Mouse (Mus musculus) left cerebral cortex, adult 9 months (tissue): ENCODE measurements around the gene Tec.

ENCODE experiments used
- DNase-seq, 2 experiments: peaks; one replicate each; pipeline ENCODE4 v3.0.0; 2022; ENCODE audit warnings: low spot score in 2 of 2

Tec gene

GRCm38 (mm10) chr5:72784719-72785118, 83.6 kb downstream of the Tec start:
- no peak for DNase-seq

DNA sequence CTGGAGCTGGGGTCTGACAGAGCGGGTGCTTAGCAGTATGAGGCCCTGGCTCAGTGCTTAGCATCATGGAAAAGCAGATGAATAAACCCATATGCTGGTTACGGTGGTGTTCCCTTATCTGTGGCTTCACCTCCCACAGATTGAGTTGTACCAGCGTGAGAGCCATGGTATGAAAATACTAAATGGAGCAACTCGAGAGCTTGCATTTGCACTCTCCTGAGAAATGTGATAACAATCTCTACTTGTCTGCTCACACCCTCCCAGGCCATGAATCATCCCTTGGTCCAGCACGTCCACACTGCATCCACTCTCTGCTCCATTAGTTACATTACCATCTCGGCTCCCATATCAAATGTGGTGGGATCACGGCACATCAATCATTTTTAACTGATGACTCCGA, 84.3 kb downstream of the Tec start:
- peak in 1 of 2 experiments; percentile 51 for DNase-seq

GRCm38 (mm10) chr5:72783123-72783522, 85.2 kb downstream of the Tec start:
- DNase-seq: no peak

DNA sequence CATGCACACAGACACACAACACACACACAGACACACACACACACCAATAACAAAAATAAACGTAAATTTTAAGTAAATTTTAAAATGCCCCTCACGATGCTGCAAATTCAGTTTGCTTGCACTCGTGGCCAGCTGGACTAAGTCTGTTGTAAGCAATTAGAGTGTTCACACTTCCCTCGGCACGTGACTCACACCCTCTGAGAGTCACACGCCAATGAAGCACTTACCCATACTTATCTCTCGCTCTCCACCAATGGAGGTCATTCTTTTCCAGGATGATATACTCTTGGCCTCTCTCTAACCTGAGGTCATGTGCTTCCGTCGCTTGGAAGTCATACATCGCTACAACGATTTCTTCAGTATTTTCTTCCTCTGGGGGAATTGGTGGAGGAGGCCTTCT, 86.5 kb downstream of the Tec start:
- DNase-seq: no peak

DNA sequence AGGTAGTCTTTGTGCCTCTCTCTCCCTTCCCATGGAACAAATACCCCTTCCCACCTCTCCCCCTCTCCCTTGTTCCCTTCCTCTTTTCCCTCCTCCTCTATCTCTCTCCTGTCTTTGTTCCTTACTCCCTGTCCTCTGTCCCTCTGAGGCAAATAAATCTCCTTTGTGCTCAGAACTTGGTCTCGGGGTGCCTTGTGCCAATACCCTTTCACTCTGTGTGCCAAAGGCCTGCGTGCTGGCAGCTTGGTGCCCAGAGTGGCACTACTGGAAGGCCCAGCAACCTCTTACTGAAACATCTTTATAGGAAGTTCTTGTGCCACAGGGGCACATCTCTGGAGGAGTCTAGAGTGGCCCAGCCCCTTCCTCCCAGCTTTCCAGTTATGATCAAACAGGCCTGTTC, 91.7 kb downstream of the Tec start:
- no peak for DNase-seq

DNA sequence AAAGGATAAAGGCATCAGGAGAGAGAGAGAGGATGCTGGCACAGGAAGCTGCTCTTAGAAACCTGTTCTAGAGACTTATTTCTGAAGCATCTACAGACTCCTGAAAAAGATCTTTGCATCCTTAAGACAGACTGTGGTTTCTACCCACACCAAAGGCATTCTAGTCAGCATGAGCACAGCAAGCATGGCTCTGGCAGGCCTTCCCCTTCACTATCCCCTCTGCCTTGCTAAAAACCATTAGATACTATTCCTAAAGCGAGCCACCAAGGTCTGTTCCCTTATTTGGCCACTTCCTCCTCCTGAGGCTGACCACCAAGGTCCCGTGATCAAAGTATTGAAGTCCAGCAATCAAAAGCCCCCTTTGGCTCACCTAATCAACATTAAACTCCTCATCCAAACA, 92.2 kb downstream of the Tec start:
- DNase-seq: no peak

- no peak for DNase-seq
Measured at GRCm38 (mm10) chr5:72769841-72770240, 98.4 kb downstream of the Tec start.

DNA sequence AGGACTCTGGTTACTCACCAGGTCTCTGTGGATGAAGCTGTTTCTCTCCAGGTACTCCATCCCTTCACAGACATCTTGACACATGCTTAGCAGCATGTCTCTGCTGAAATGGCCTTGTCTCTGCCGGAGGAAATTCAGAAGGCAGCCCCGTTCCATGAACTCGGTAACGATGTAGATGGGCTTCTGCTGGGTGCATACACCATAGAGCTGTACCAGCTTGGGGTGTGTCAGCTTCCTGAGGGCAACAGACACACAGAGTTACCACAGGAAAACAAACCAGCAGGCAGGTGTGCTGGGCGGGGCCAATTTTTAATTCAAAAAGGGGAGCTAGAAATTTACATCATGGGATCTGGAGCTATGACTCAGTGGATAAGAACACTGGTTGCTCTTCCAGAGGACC, 104.7 kb downstream of the Tec start:
- no peak for DNase-seq

- no peak for DNase-seq
Measured at GRCm38 (mm10) chr5:72763025-72763424, 105.3 kb downstream of the Tec start.

DNA sequence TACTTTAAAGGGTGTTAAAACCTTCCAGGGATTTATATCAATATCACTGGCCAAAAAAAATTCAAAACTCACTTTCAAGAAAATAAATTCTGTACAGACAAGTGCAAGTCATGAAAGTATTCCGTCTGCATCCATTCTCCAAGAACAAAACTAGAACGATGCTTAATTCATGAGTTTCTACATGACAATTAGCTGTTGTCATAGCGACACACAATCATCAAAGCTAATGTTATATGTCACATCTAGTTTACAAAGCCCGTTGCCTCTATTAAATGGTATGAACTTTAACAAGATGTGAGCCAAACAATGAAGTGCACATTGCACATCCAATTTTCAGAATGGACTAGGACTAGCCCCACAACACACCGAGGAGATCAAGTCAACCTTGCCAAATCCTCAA, 106.5 kb downstream of the Tec start:
- DNase-seq: no peak

- no peak for DNase-seq
Measured at GRCm38 (mm10) chr5:72761237-72761636, 107.0 kb downstream of the Tec start.

DNA sequence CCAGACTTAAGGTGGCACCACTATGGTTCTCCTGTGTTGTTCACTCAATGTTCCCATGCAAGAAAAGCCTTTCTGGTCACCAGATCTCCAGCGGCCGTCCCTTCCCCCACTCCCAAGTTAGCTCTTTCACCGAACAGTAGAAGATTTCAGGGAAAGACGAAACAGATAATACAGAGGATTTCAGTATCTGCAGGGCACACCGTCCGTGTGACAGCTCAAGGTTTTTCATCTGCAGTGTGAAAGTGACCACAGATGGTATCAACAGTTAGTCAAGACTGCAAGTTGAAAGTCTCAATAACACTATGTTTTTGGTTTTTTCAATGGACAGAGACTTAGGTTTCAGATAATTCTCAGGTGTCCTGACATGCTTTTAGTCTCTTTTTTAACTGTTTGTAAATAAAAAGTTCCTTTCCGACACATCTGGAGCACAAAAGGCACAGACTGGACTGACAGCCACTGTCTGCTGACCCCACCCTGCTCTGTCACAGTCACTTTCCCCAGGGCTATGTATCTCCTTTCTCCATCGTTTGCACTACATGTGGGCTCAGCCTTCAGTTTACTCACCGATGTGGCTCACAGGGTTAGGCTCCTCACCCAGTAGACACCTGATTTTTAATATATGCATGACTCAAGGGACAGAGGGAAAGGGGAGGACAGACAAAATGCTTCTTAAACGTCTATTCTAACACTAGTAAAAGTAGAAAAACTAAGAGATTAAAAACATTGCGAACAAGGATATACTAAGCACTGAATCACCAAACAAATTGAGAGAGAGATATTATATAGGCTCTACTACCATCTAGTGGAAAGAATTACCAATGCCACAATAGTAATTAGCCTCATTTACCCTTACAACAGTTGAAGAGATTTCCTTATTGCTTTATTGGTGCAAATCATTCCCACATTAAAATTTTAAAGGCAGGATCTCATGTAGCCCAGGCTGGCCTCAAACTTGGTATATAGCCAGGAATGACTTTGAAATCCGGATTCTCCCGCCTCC, 109.1 kb downstream of the Tec start:
- no peak for DNase-seq

DNA sequence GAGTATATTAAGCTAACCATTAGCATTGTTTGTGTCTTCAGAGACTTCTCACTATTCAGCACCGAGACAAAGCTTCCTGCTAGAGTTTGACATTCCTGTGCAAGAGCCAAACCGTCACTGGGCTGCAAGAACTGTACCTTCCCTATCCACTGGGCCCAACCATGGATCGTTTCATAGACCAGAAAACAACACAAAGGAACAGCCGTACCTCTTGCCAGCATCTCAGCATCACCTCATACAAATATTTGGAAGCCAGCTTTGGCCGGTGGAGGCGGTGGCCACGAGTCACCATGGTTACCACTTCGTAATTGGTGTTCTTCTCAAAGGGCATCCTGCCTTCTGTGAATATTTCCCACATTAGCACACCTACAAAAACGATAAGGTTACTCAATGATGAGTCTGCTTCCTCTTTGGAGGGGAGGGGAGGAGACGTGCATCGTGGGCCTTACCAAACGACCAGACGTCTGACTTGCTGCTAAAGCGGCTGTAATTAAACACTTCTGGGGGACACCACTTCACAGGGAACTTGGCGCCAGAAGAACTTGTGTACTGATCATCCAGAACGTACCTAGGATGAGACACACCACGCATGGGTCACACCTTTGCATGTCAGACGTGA, 111.0 kb downstream of the Tec start:
- DNase-seq: no peak

DNA sequence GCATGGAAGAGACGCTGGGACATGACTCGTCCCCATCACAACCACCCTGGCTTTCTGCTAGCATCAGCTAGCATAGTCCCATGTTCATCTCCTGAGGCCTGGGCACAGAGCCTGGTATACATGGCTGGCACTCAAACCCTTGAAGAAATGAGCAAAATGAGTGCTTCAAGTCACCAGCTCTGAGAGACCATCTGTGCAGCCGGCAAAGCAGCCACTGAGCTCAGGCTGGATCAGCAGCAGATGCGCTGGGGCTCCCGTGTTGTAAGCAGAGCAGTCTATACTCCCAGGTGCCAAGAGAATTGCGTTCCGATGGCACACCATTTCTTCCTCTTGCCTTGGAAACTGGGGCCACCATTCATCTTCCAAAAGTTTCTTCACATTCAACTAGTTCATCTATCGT, 112.3 kb downstream of the Tec start:
- DNase-seq: peak; percentile 27 to 78

DNA sequence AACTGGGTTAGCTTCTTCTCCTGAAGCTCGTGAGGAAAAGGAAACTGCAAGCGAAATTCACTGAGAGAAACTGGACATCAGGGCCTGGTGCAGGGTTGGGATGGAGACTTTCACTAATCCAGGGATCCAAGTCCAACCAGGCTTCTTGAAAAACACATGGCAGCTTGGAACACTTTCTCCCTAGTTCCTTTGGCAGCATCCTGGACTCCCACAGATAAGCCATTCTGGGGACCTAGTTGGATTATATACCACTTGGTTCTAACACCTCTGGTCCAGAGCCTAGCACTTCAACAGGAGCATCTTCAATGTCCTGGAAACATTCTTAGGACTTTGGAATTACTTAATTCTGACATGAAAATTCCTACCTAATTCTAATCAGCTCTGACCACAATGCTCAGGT, 113.2 kb downstream of the Tec start:
- no peak for DNase-seq

DNA sequence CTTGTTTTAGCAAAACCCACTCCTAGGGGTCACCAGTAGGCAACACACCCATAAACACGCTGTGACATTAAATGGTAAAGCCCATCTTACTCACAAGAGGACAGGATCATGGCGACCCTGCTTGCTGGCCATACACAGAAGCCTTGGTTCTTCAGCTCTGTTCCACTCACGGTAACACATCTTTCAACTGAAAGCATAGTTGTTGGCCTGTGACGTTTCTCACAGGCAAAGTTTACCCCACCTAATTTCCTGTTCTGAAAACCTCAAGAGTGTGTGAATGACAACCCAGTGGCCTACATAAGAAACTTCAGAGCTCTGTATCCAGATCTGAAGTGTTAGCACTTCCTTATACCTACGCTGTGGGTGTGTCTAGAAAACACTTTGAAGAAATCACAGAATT, 115.7 kb downstream of the Tec start, which contains the start of gene Txk:
Gene Txk (minus strand): TSS at position 193 of the 400 bp plus-strand sequence.
- no peak for DNase-seq

DNA sequence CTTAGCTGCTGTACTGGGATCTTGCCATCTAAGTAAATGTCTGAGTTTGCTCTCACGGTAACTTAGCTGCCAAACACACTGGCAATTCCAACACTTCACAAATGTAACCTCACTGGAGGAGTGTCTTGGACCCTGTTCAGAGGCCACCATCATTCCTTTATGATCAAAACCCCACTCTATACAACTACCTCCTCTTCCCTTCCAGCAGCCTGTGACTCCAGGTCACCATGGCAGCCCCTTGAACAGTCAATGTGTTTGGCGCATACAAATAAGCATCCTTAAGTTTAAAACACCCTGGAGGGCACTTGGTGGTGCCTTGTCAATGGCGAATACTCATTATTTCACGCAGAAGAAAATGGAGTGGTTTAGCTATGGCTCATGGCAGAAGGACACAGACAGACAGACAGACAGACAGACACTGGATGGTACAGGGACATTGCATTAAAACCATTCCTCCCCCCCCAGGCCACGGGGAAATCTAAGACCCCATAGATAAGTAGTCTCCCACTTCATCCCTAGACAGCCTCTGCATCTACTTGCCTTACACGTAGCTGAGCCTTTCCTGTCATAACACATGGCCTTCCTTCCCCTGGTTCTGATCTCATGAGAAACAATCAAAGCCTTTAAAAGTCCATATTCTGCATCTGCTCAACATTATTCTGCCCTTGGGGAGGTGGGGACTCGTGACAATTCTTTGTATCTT, 117.1 kb downstream of the Tec start:
- DNase-seq: no peak

- no peak for DNase-seq
Measured at GRCm38 (mm10) chr5:72750226-72750625, 118.1 kb downstream of the Tec start.

DNA sequence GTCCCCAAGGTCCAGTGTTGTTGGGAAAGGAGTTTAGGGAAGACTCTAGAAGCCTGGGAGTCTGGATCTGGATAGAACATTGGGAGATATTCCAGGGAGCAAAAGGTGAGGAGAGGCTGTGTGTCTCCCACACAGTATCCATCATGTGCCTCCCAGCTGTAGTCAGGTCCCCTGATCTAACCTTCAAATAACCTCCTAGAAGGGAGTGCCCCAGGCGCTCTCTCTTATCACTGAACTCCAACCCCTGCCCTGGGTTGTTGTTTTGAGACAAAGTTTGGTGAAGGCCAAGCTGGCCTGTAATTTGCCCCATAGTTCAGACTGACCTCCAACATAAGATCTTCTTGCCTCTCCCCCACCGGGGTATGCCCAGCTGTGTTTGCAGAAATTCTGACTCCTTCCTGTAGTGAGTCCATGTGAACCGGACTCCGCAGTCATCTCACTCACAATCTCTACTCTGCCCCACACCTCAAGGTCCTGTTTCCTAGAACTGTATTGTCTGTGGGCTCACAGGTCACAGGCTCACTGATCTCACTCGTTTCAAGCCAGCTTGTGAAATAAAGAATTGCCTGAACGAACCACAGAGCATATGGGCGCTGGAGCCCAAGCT, 119.5 kb downstream of the Tec start:
- no peak for DNase-seq

- peak; percentile 66 to 83 for DNase-seq
Measured at GRCm38 (mm10) chr5:72747384-72747783, 120.9 kb downstream of the Tec start.

DNA sequence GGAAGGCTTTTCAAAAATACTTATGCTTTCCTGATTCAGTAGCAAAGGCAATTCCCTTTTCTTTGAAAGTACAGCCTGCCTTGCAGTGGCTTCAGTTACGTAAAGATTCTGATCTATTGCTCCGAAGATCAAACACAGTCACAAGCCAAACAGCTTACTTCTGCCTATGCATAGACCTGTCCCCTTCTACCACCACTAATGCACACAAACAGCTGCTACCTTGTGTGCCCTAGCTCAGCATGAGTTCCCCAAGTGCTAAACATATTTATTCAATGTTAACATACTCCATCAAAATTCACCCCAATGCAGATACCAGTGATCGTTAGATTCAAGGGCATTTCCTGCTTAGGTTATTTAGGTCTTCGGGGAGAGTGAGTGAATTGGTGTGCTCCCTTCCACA, 121.8 kb downstream of the Tec start:
- no peak for DNase-seq

- no peak for DNase-seq
Measured at GRCm38 (mm10) chr5:72743103-72743502, 125.2 kb downstream of the Tec start.
